Comparison of ENCODE assay signal across 17 mouse cellular contexts in the genomic region with DNA sequence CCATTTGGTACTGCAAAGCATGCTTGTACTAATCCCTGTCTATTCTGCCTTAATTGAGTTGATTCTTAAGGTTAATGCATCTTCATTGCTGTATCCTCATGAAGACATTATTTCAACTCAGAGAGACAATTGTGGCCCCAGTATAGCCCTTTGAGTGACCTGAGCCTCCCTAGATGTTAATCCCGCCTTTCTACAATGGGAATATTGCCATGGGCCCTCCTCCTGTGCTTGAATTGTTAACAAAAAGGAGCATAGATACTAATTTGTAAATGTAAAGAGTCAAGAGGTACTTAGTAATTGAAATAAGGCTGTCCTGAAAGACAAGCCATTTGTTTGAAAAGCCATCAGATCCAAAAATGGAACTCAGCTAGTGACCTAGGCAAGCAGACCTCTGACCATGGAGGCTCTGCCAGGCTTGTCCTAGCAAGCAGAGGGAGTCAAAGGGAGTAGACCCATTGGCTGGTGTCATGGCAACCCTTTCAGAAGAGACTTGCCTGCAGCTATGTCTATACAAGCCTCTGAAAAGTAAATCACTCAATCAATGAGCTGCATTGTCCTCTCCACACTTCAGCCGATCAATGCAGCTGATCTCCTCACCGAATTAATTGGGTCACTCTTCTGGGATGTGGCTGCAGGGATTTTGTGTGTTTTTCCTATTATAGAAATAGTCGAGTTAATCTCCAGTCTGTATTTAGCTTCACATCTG.
DNase-seq lines count a peak whose midpoint lies in the region; ATAC-seq and TF ChIP-seq lines count a peak whose summit lies in the region.
"Had no signal": no experiment of that assay in that cellular context is flagged by ENCODE, and none has a peak within 500 bp of the region (broad histone marks: within the 10 kb centered on the region; RNA-seq: fewer than 3 reads in every experiment).

No protein-coding gene starts in this region.

- intact Hi-C loops in left cerebral cortex, postnatal 14 days (cut with DNase I), result no loop called here
- intact Hi-C loops in gastrocnemius, adult 2 months (cut with DNase I), result no loop called here

- H3K27ac ChIP-seq in hindbrain, embryonic 12.5 days, result no peak overlapping the region
- no peak overlapping the region for H3K27ac ChIP-seq in midbrain, embryonic 16.5 days (ENCODE audit: low read length)
- no peak overlapping the region for H3K27ac ChIP-seq in gastrocnemius, adult 2 months
- H3K27ac ChIP-seq: heart, embryonic 13.5 days; kidney, postnatal 0 days; limb, embryonic 12.5 days; macrophage; neural tube, embryonic 13.5 days had no signal

- peaks cover 49% of the 10 kb centered on the region for H3K27me3 ChIP-seq in hindbrain, embryonic 12.5 days
- H3K27me3 ChIP-seq in midbrain, embryonic 16.5 days (ENCODE audit: control insufficient read depth, insufficient read depth, low read depth, low read length), result 0 out of 2 replicates have a peak, but pooled peaks cover 3% of the 10 kb centered on the region
- H3K27me3 ChIP-seq: CH12.LX; heart, embryonic 13.5 days; limb, embryonic 12.5 days; neural tube, embryonic 13.5 days had no signal

- peak; percentile 19 for DNase-seq in brain, adult 2 months (ENCODE audit: low read depth, low spot score)
- peak; percentile 63 for DNase-seq in embryo, embryonic 9.5 days (ENCODE audit: extremely low spot score)
- no peak for DNase-seq in left cerebral cortex, postnatal 14 days (ENCODE audit: low spot score in 2 of 2)
- no peak for DNase-seq in gastrocnemius, adult 2 months
- DNase-seq in cerebellum, postnatal 10 days, result no peak
- DNase-seq in layer of hippocampus, postnatal 10 days (ENCODE audit: low spot score in 2 of 2), result no peak
- DNase-seq: cerebellum, adult 2 months; liver, postnatal 0 days; right cerebral cortex, postnatal 14 days had no signal

- H3K9ac ChIP-seq in hindbrain, embryonic 12.5 days, result no peak overlapping the region
- H3K9ac ChIP-seq in midbrain, embryonic 16.5 days (ENCODE audit: low read depth, low read length), result no peak overlapping the region
- H3K9ac ChIP-seq: heart, embryonic 13.5 days; limb, embryonic 12.5 days; liver, postnatal 0 days; neural tube, embryonic 13.5 days had no signal

- no peaks in the 10 kb centered on the region for H3K9me3 ChIP-seq in hindbrain, embryonic 12.5 days (replicated peaks)
- H3K9me3 ChIP-seq in midbrain, embryonic 16.5 days (replicated peaks; ENCODE audit: control insufficient read depth, low read length, poor library complexity, severe bottlenecking), result no peaks in the 10 kb centered on the region
- H3K9me3 ChIP-seq: heart, embryonic 13.5 days; limb, embryonic 12.5 days; neural tube, embryonic 13.5 days had no signal

- ATAC-seq in hindbrain, embryonic 12.5 days (ENCODE audit: low FRiP score), result peak; percentile 82
- ATAC-seq in midbrain, embryonic 16.5 days, result peak; percentile 64; the same call in 1 of the 2 replicates
- ATAC-seq: liver, postnatal 0 days had no signal

- H3K36me3 ChIP-seq in hindbrain, embryonic 12.5 days, result no peaks in the 10 kb centered on the region
- H3K36me3 ChIP-seq in midbrain, embryonic 16.5 days (ENCODE audit: control insufficient read depth, insufficient read depth, low read length), result no peaks in the 10 kb centered on the region
- H3K36me3 ChIP-seq: heart, embryonic 13.5 days; limb, embryonic 12.5 days; neural tube, embryonic 13.5 days had no signal

- no peak overlapping the region for H3K4me3 ChIP-seq in hindbrain, embryonic 12.5 days
- H3K4me3 ChIP-seq in midbrain, embryonic 16.5 days (ENCODE audit: low read depth, low read length), result no peak overlapping the region
- no peak overlapping the region for H3K4me3 ChIP-seq in gastrocnemius, adult 2 months
- H3K4me3 ChIP-seq: heart, embryonic 13.5 days; limb, embryonic 12.5 days; neural tube, embryonic 13.5 days had no signal

- peaks cover 8% of the 10 kb centered on the region for H3K4me1 ChIP-seq in hindbrain, embryonic 12.5 days
- H3K4me1 ChIP-seq in midbrain, embryonic 16.5 days (ENCODE audit: control insufficient read depth, insufficient read depth, low read length), result peaks cover 11% of the 10 kb centered on the region
- H3K4me1 ChIP-seq: heart, embryonic 13.5 days; limb, embryonic 12.5 days had no signal

- no peak for TF ChIP-seq CTCF in gastrocnemius, adult 2 months (IDR thresholded peaks at IDR 0.05)

- 16% methylated on average over 4 of the region's 4 CpGs for whole genome bisulfite sequencing in hindbrain, embryonic 12.5 days
- WGBS in midbrain, embryonic 16.5 days, result 6% methylated on average over 4 of the region's 4 CpGs

- no peak overlapping the region for H3K4me2 ChIP-seq in hindbrain, embryonic 12.5 days (replicated peaks)
- no peak overlapping the region for H3K4me2 ChIP-seq in midbrain, embryonic 16.5 days (ENCODE audit: low read length)
- H3K4me2 ChIP-seq: heart, embryonic 13.5 days; limb, embryonic 12.5 days; neural tube, embryonic 13.5 days had no signal

Comparison
In these comparisons a context has a peak if more than half of its experiments do, and no peak if none do; other contexts are left out.
1. DNase-seq: peak in brain, adult 2 months (single experiment) and embryo, embryonic 9.5 days (single experiment); none in left cerebral cortex, postnatal 14 days (0 of 2), gastrocnemius, adult 2 months (single experiment), cerebellum, postnatal 10 days (0 of 2) and layer of hippocampus, postnatal 10 days (0 of 2).